10 mouse cellular contexts compared by ENCODE assay signal in the genomic region with DNA sequence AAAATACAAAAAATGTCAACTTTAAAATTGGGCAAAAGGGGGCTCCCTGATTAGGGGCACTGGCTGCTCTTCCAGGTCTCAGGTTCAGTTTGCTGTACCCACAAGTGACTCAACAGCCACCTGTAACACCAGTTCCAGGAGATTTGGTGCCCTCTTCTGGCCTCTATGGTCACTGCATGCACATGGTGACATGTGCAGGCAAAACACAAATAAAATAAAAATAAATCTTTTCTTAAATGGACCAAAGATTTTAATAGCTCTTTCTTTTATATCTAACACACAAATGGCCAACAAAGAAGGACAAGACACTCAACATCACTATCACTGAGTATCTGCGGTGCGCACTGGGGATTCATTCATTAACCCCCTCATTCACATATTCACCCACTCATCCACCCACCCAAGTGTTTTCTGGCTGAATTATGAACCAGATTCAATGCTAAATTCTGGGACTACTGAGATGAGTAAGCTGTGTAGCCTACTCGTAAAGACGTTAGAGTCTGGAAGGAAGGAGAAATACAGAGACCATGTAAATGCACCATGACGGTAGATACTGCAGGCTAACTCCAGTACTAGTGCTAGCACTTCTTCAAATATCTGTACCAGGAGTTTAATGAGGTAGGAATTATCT. TPM values are rescaled to one million over a fixed set of nuclear protein-coding genes. Genes with fewer than 3 reads are reported as not detected.
DNase-seq lines count a peak whose midpoint lies in the region; ATAC-seq lines count a peak whose summit lies in the region.
"Had no signal": no experiment of that assay in that cellular context is flagged by ENCODE, and none has a peak within 500 bp of the region (broad histone marks: within the 10 kb centered on the region; RNA-seq: fewer than 3 reads in every experiment).

No protein-coding gene starts in this region.

- no peaks in the 10 kb centered on the region for H3K36me3 ChIP-seq in heart, embryonic 11.5 days (ENCODE audit: control insufficient read depth, insufficient read depth, low read length)
- H3K36me3 ChIP-seq: embryonic facial prominence, embryonic 12.5 days had no signal

- intact Hi-C loops in left cerebral cortex, postnatal 25 days (cut with DNase I) = no loop called here

- no peak overlapping the region for H3K9ac ChIP-seq in heart, embryonic 11.5 days (ENCODE audit: low read depth, low read length)
- H3K9ac ChIP-seq: embryonic facial prominence, embryonic 12.5 days; limb, embryonic 13.5 days had no signal

- peak; percentile 48 for DNase-seq in heart, adult 8-10 months (ENCODE audit: low spot score)
- peak; percentile 76 for DNase-seq in CD4-positive helper T cell, adult 2 months (ENCODE audit: low read depth, low spot score)
- peak; percentile 62 for DNase-seq in adrenal gland, postnatal 10 days
- DNase-seq in left cerebral cortex, postnatal 25 days (ENCODE audit: low spot score in 2 of 2) = peak; percentile 53 to 87
- DNase-seq in retina, adult 2 months (ENCODE audit: low read depth, low spot score) = peak; percentile 26
- DNase-seq in thymus, postnatal 4 days = peak; percentile 89

- 91% methylated on average over 5 of the region's 5 CpGs for WGBS in heart, embryonic 11.5 days (ENCODE audit: insufficient replicate concordance)

- H3K27ac ChIP-seq in heart, embryonic 11.5 days (ENCODE audit: low read depth, low read length) = no peak overlapping the region
- H3K27ac ChIP-seq: embryonic facial prominence, embryonic 12.5 days; limb, embryonic 13.5 days had no signal

- H3K4me2 ChIP-seq in heart, embryonic 11.5 days = no peak overlapping the region
- H3K4me2 ChIP-seq: embryonic facial prominence, embryonic 12.5 days; limb, embryonic 13.5 days had no signal

- no peak overlapping the region for H3K4me3 ChIP-seq in heart, embryonic 11.5 days (ENCODE audit: low read depth, low read length)
- H3K4me3 ChIP-seq: embryonic facial prominence, embryonic 12.5 days; limb, embryonic 13.5 days had no signal

- no peaks in the 10 kb centered on the region for H3K27me3 ChIP-seq in heart, embryonic 11.5 days (ENCODE audit: control insufficient read depth, insufficient read depth, low read length)
- H3K27me3 ChIP-seq: embryonic facial prominence, embryonic 12.5 days; limb, embryonic 13.5 days had no signal

- peaks cover 16% of the 10 kb centered on the region for H3K4me1 ChIP-seq in heart, embryonic 11.5 days (ENCODE audit: control insufficient read depth, insufficient read depth, low read length)

- H3K9me3 ChIP-seq in heart, embryonic 11.5 days (replicated peaks; ENCODE audit: control insufficient read depth, low read length) = no peaks in the 10 kb centered on the region
- H3K9me3 ChIP-seq: embryonic facial prominence, embryonic 12.5 days; limb, embryonic 13.5 days had no signal

- ATAC-seq in heart, embryonic 11.5 days (replicated peaks; ENCODE audit: insufficient number of reproducible peaks, low FRiP score, low TSS enrichment) = no peak
- peak; percentile 86 for ATAC-seq in erythroblast, adult 5-6 weeks (replicated peaks; ENCODE audit: low FRiP score, poor library complexity, severe bottlenecking)

RNA-seq across cellular contexts. Expression of gene Rnf34, which starts 44.3 kb away (rescaled TPM):
- 10 to 100 TPM; 30.7 to 39.8 (median 35.3) TPM for total RNA-seq in heart, adult 8-10 months (2022)
- polyA plus RNA-seq in heart, embryonic 11.5 days (2014; fragmentation: Nextera tagmentation; extraction: Ambion mirVana) = 32.4 and 36.0 TPM in 2 replicates
- total RNA-seq in adrenal gland, postnatal 10 days (2021) = 10 to 100 TPM; 20.0 to 20.2 TPM
- total RNA-seq in erythroblast, adult 5-6 weeks (2015; ENCODE audit: low replicate concordance) = 5.9 and 8.5 TPM in 2 replicates
- 4.8 and 6.3 TPM in 2 replicates for total RNA-seq in erythroblast, adult 5-6 weeks (2017; ENCODE audit: low replicate concordance)
- total RNA-seq in left cerebral cortex, postnatal 25 days (2021) = 10 to 100 TPM; 55.5 to 56.3 TPM

Comparison
In these comparisons a context has a peak if more than half of its experiments do, and no peak if none do; other contexts are left out.
1. DNase-seq: peak in every context shown above with its lines; median percentile 89 in thymus, postnatal 4 days; 76 in CD4-positive helper T cell, adult 2 months; 70 in left cerebral cortex, postnatal 25 days; 62 in adrenal gland, postnatal 10 days; 48 in heart, adult 8-10 months; 26 in retina, adult 2 months.